Comparison of ENCODE assay signal across 8 mouse cellular contexts in genomic region chr11:120183180-120183579, GRCm38 (mm10). TPM values are rescaled to one million over a fixed set of nuclear protein-coding genes. Genes with fewer than 3 reads are reported as not detected.
DNase-seq lines count a peak whose midpoint lies in the region; ATAC-seq and TF ChIP-seq lines count a peak whose summit lies in the region.

No protein-coding gene starts in this region.

- 45% methylated on average over 1 of the region's 1 CpGs for WGBS in lung, postnatal 0 days
- WGBS in intestine, embryonic 16.5 days = 47% methylated on average over 1 of the region's 1 CpGs
- WGBS in stomach, embryonic 15.5 days = 21% methylated on average over 1 of the region's 1 CpGs
- WGBS in thymus, adult 2 months = 100% methylated on average over 1 of the region's 1 CpGs
- 67% methylated on average over 1 of the region's 1 CpGs for whole genome bisulfite sequencing in liver, embryonic 11.5 days

- no peak for TF ChIP-seq CTCF in gastrocnemius, adult 2 months (IDR thresholded peaks at IDR 0.05)
- TF ChIP-seq CTCF in lung, postnatal 0 days (IDR thresholded peaks at IDR 0.05) = no peak
- TF ChIP-seq CTCF in thymus, adult 2 months (IDR thresholded peaks at IDR 0.05; ENCODE audit: borderline replicate concordance, control insufficient read depth, extremely low read depth, insufficient read depth, low read length, poor library complexity) = no peak

- no peaks in the 10 kb centered on the region for H3K9me3 ChIP-seq in lung, postnatal 0 days (ENCODE audit: low read length)
- no peaks in the 10 kb centered on the region for H3K9me3 ChIP-seq in intestine, embryonic 16.5 days (ENCODE audit: control insufficient read depth, low read length)
- H3K9me3 ChIP-seq in stomach, embryonic 15.5 days = no peaks in the 10 kb centered on the region
- H3K9me3 ChIP-seq in liver, embryonic 11.5 days (ENCODE audit: control insufficient read depth, low read length) = no peaks in the 10 kb centered on the region

- no peak overlapping the region for H3K4me3 ChIP-seq in gastrocnemius, adult 2 months
- H3K4me3 ChIP-seq in lung, postnatal 0 days (ENCODE audit: low read depth, low read length) = no peak overlapping the region
- H3K4me3 ChIP-seq in intestine, embryonic 16.5 days (ENCODE audit: low read length) = no peak overlapping the region
- H3K4me3 ChIP-seq in stomach, embryonic 15.5 days (replicated peaks) = no peak overlapping the region; the same call in 1 of the 2 replicates
- H3K4me3 ChIP-seq in thymus, adult 2 months (ENCODE audit: control insufficient read depth, insufficient read depth, low read length) = no peak overlapping the region
- H3K4me3 ChIP-seq in liver, embryonic 11.5 days (ENCODE audit: low read depth, low read length) = no peak overlapping the region

- peaks cover 20% of the 10 kb centered on the region; the same call in 1 of the 2 replicates for H3K4me1 ChIP-seq in lung, postnatal 0 days (ENCODE audit: insufficient read depth, low read depth, low read length)
- peaks cover 35% of the 10 kb centered on the region for H3K4me1 ChIP-seq in intestine, embryonic 16.5 days (ENCODE audit: control insufficient read depth, insufficient read depth, low read length)
- peaks cover 40% of the 10 kb centered on the region for H3K4me1 ChIP-seq in stomach, embryonic 15.5 days
- H3K4me1 ChIP-seq in thymus, adult 2 months (replicated peaks; ENCODE audit: control insufficient read depth, insufficient read depth, low read length) = peaks cover 4% of the 10 kb centered on the region; the same call in 1 of the 2 replicates
- peaks cover 35% of the 10 kb centered on the region for H3K4me1 ChIP-seq in liver, embryonic 11.5 days (replicated peaks; ENCODE audit: control insufficient read depth, insufficient read depth, low read length)

- H3K36me3 ChIP-seq in lung, postnatal 0 days (ENCODE audit: insufficient read depth, low read length) = no peaks in the 10 kb centered on the region
- no peaks in the 10 kb centered on the region for H3K36me3 ChIP-seq in intestine, embryonic 16.5 days (ENCODE audit: control insufficient read depth, insufficient read depth, low read length)
- H3K36me3 ChIP-seq in stomach, embryonic 15.5 days = no peaks in the 10 kb centered on the region
- no peaks in the 10 kb centered on the region for H3K36me3 ChIP-seq in thymus, adult 2 months (ENCODE audit: control insufficient read depth, insufficient read depth, low read length)
- no peaks in the 10 kb centered on the region for H3K36me3 ChIP-seq in liver, embryonic 11.5 days (ENCODE audit: control insufficient read depth, insufficient read depth, low read length)

- H3K4me2 ChIP-seq in lung, postnatal 0 days (replicated peaks; ENCODE audit: low read depth, low read length) = no peak overlapping the region
- no peak overlapping the region for H3K4me2 ChIP-seq in intestine, embryonic 16.5 days (ENCODE audit: low read depth, low read length)
- H3K4me2 ChIP-seq in stomach, embryonic 15.5 days = peak overlapping the region; percentile 16; the same call in 1 of the 2 replicates
- no peak overlapping the region for H3K4me2 ChIP-seq in liver, embryonic 11.5 days

- peak overlapping the region; percentile 96 for H3K27ac ChIP-seq in gastrocnemius, adult 2 months
- peak overlapping the region; percentile 84 for H3K27ac ChIP-seq in lung, postnatal 0 days (ENCODE audit: low read length)
- H3K27ac ChIP-seq in intestine, embryonic 16.5 days (ENCODE audit: low read length) = no peak overlapping the region
- peak overlapping the region; percentile 88 for H3K27ac ChIP-seq in stomach, embryonic 15.5 days
- H3K27ac ChIP-seq in thymus, adult 2 months (ENCODE audit: control insufficient read depth, insufficient read depth, low read length) = no peak overlapping the region
- no peak overlapping the region; the same call in 1 of the 2 replicates for H3K27ac ChIP-seq in liver, embryonic 11.5 days (ENCODE audit: low read depth, low read length)

- intact Hi-C loops in gastrocnemius, adult 2 months (cut with DNase I) = no loop called here

- H3K9ac ChIP-seq in lung, postnatal 0 days (replicated peaks; ENCODE audit: low read depth) = no peak overlapping the region
- H3K9ac ChIP-seq in intestine, embryonic 16.5 days (ENCODE audit: low read depth, low read length) = peak overlapping the region; percentile 98; the same call in 1 of the 2 replicates
- H3K9ac ChIP-seq in stomach, embryonic 15.5 days = no peak overlapping the region
- H3K9ac ChIP-seq in liver, embryonic 11.5 days (ENCODE audit: low read depth, low read length) = no peak overlapping the region

- peak; percentile 36 for ATAC-seq in lung, postnatal 0 days
- no peak for ATAC-seq in intestine, embryonic 16.5 days
- ATAC-seq in stomach, embryonic 15.5 days (ENCODE audit: insufficient read depth, low FRiP score, low read depth) = no peak; the same call in 1 of the 2 replicates
- ATAC-seq in liver, embryonic 11.5 days (replicated peaks; ENCODE audit: low FRiP score) = no peak

- no peaks in the 10 kb centered on the region for H3K27me3 ChIP-seq in lung, postnatal 0 days (replicated peaks; ENCODE audit: insufficient read depth, low read length)
- no peaks in the 10 kb centered on the region for H3K27me3 ChIP-seq in intestine, embryonic 16.5 days (replicated peaks; ENCODE audit: control insufficient read depth, insufficient read depth, low read length)
- no peaks in the 10 kb centered on the region for H3K27me3 ChIP-seq in stomach, embryonic 15.5 days (replicated peaks)
- H3K27me3 ChIP-seq in thymus, adult 2 months (ENCODE audit: control insufficient read depth, insufficient read depth, low read length) = no peaks in the 10 kb centered on the region
- peaks cover 54% of the 10 kb centered on the region for H3K27me3 ChIP-seq in liver, embryonic 11.5 days (replicated peaks; ENCODE audit: control insufficient read depth, insufficient read depth, low read length)

- peak; percentile 17 for DNase-seq in gastrocnemius, adult 2 months
- DNase-seq in gastrocnemius, adult 18-20 months (ENCODE audit: low spot score) = no peak
- peak; percentile 47 for DNase-seq in lung, postnatal 0 days (ENCODE audit: low spot score)
- no peak for DNase-seq in lung, adult 18-20 months
- no peak for DNase-seq in thymus, adult 2 months
- no peak for DNase-seq in liver, embryonic 11.5 days (ENCODE audit: low spot score)

- TF ChIP-seq POLR2A in thymus, adult 2 months (IDR thresholded peaks at IDR 0.05; ENCODE audit: control insufficient read depth, extremely low read depth, insufficient read depth, low read length, poor library complexity) = no peak

- no peak for TF ChIP-seq EP300 in lung, postnatal 0 days (IDR thresholded peaks at IDR 0.05)

RNA-seq across cellular contexts. Expression of gene Slc38a10, which starts 32.0 kb away (rescaled TPM):
- 10 to 100 TPM; 32.2 to 51.7 TPM for total RNA-seq in gastrocnemius, adult 2 months (2021)
- total RNA-seq in gastrocnemius, adult 18-20 months (2021) = 10 to 100 TPM; 39.0 to 48.2 TPM
- 66.6 and 69.4 TPM in 2 replicates for polyA plus RNA-seq in lung, postnatal 0 days (2015; fragmentation: Nextera tagmentation; extraction: Ambion mirVana)
- polyA plus RNA-seq in intestine, embryonic 16.5 days (2015; fragmentation: Nextera tagmentation; extraction: Ambion mirVana) = 84.6 and 91.4 TPM in 2 replicates
- 87.2 and 93.5 TPM in 2 replicates for polyA plus RNA-seq in stomach, embryonic 15.5 days (2015; fragmentation: Nextera tagmentation; extraction: Ambion mirVana)
- 165 and 167 TPM in 2 replicates for polyA plus RNA-seq in thymus, adult 2 months (2012; rRNA removed)
- 59.4 and 64.5 TPM in 2 replicates for polyA plus RNA-seq in liver, embryonic 11.5 days (2014; fragmentation: Nextera tagmentation; extraction: Ambion mirVana)

RNA-seq across cellular contexts. Expression of gene Bahcc1, which starts 49.6 kb away (rescaled TPM):
- total RNA-seq in gastrocnemius, adult 2 months (2021) = 1 to 10 TPM; 3.5 to 5.3 TPM
- 1 to 10 TPM; 3.4 to 4.6 TPM for total RNA-seq in gastrocnemius, adult 18-20 months (2021)
- polyA plus RNA-seq in lung, postnatal 0 days (2015; fragmentation: Nextera tagmentation; extraction: Ambion mirVana) = 5.9 and 6.6 TPM in 2 replicates
- 4.9 and 5.7 TPM in 2 replicates for polyA plus RNA-seq in intestine, embryonic 16.5 days (2015; fragmentation: Nextera tagmentation; extraction: Ambion mirVana)
- polyA plus RNA-seq in stomach, embryonic 15.5 days (2015; fragmentation: Nextera tagmentation; extraction: Ambion mirVana) = 7.2 and 7.9 TPM in 2 replicates
- 11.0 and 15.1 TPM in 2 replicates for polyA plus RNA-seq in thymus, adult 2 months (2012; rRNA removed)
- 6.7 and 8.8 TPM in 2 replicates for polyA plus RNA-seq in liver, embryonic 11.5 days (2014; fragmentation: Nextera tagmentation; extraction: Ambion mirVana)

Comparison
In these comparisons a context has a peak if more than half of its experiments do, and no peak if none do; other contexts are left out.
1. DNase-seq: peak in gastrocnemius, adult 2 months (single experiment) and lung, postnatal 0 days (single experiment); none in gastrocnemius, adult 18-20 months (single experiment), lung, adult 18-20 months (0 of 2), thymus, adult 2 months (single experiment) and liver, embryonic 11.5 days (single experiment).
2. H3K27ac ChIP-seq: peak in gastrocnemius, adult 2 months (single experiment), lung, postnatal 0 days (single experiment) and stomach, embryonic 15.5 days (single experiment); none in intestine, embryonic 16.5 days (single experiment), thymus, adult 2 months (single experiment) and liver, embryonic 11.5 days (single experiment).